Mouse (Mus musculus): Measurements from ENCODE around the gene Rab7. TPM values are rescaled to one million over a fixed set of nuclear protein-coding genes. Genes with fewer than 3 reads are reported as not detected.

Rab7 gene
- polyA plus RNA-seq, 1 experiment from 2014 or later = 195 TPM

DNA sequence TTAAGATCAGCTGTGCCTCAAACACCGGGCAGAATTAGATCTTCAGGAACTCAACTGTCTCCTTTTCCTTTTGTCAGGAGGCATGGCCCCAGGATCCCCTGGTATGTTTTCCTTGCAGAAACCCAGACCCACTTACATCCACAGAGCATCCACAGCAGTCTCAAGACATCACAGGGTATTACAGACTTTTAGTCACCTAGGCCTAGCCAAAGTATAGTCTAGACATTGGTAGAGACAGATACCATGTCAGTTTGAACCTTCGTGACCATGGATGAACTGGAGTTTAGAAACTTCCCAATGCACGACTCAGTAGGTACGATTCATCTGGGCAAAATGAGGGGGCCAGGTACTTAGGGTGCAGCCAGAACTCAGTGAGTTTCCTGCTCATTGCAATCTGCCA lies 46.7 kb downstream of the Rab7 start:
- ATAC-seq (ENCODE audit: extremely low read depth, insufficient number of reproducible peaks, low FRiP score, low TSS enrichment) = no peak
- no peak overlapping the region for H3K4me2 ChIP-seq
- H3K9ac ChIP-seq = no peak overlapping the region
- 81% methylated on average over 4 of the region's 4 CpGs for WGBS
- H3K36me3 ChIP-seq = peaks cover 50% of the 10 kb centered on the region
- H3K4me1 ChIP-seq = peaks cover 32% of the 10 kb centered on the region
- no peaks in the 10 kb centered on the region for H3K9me3 ChIP-seq
- no peak overlapping the region for H3K27ac ChIP-seq (replicated peaks)
- no peak overlapping the region for H3K4me3 ChIP-seq
- H3K27me3 ChIP-seq (replicated peaks) = no peaks in the 10 kb centered on the region

DNA sequence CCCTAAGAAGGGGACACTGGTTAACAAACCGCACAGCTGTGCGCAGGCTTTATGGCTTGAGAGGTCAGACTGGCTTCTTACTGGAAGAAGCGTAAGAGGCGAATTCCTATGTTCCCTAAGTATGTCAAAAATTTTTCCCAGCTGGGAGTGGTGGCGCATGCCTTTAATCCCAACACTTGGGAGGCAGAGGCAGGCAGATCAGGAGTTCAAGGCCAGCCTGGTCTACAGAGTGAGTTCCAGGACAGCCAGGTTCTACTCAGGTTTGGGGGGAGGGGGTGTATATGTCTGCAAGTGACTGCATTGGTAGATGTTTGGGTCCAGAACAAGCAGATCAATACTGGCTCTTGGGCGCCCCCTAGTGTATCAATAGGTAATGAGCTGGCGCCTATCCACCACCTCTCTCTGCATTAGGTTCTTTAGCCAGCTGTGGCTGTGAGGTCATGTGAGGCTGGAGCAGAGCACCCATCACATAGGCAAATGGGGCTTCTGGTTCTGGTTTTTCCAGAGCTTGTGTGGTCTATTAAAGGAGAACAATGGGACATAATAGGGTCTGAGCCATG lies 47.3 kb downstream of the Rab7 start:
- no peaks in the 10 kb centered on the region for H3K27me3 ChIP-seq (replicated peaks)
- ATAC-seq (ENCODE audit: extremely low read depth, insufficient number of reproducible peaks, low FRiP score, low TSS enrichment) = no peak
- WGBS = 55% methylated on average over 7 of the region's 7 CpGs

GRCm38 (mm10) chr6:87996606-87997005 lies 48.5 kb downstream of the Rab7 start:
- H3K4me1 ChIP-seq = peaks cover 46% of the 10 kb centered on the region
- ATAC-seq (ENCODE audit: extremely low read depth, insufficient number of reproducible peaks, low FRiP score, low TSS enrichment) = no peak
- no peak overlapping the region for H3K4me2 ChIP-seq
- H3K27ac ChIP-seq (replicated peaks) = no peak overlapping the region
- H3K9ac ChIP-seq = no peak overlapping the region
- H3K27me3 ChIP-seq (replicated peaks) = no peaks in the 10 kb centered on the region
- no peaks in the 10 kb centered on the region for H3K9me3 ChIP-seq
- no peak overlapping the region for H3K4me3 ChIP-seq
- peaks cover 32% of the 10 kb centered on the region for H3K36me3 ChIP-seq
- WGBS = 74% methylated on average over 9 of the region's 9 CpGs

More for the DNA sequence above, 47.3 kb downstream of the Rab7 start:
- Histone ChIP-seq H3K4me3 (no peak overlapping the region), H3K4me2 (no peak overlapping the region), H3K9me3 (no peaks in the 10 kb centered on the region), H3K36me3 (peaks cover 44% of the 10 kb centered on the region), H3K27ac (replicated peaks) (no peak overlapping the region), H3K9ac (no peak overlapping the region), H3K4me1 (peaks cover 38% of the 10 kb centered on the region)

DNA sequence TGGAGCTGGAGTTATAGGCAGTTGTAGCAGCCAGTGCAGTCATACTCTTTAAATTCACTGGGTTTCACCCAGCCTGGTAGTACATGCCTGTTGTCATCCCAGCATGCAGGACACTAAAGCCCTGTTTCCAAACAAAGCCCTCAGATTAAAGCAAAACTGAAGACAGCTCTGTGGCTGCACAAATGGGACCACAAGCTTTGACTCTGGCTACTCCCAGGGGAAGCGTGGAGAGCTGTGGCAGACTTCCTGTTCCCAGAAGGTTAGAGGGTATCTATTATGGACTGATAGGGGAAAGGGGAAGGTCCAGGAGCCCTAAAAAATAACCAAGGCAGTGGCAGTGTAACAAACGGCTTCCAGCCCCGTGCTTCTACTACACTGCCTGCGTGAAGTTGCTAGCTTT lies 49.6 kb downstream of the Rab7 start:
- Histone ChIP-seq H3K27me3 (replicated peaks) (no peaks in the 10 kb centered on the region), H3K9me3 (no peaks in the 10 kb centered on the region), H3K4me1 (peaks cover 46% of the 10 kb centered on the region), H3K27ac (replicated peaks) (no peak overlapping the region), H3K9ac (no peak overlapping the region), H3K4me2 (no peak overlapping the region), H3K4me3 (no peak overlapping the region), H3K36me3 (peaks cover 21% of the 10 kb centered on the region)
- 39% methylated on average over 4 of the region's 4 CpGs for WGBS
- no peak for ATAC-seq (ENCODE audit: extremely low read depth, insufficient number of reproducible peaks, low FRiP score, low TSS enrichment)

GRCm38 (mm10) chr6:87993790-87994571 lies 51.1 kb downstream of the Rab7 start:
- Histone ChIP-seq H3K9ac (peak overlapping the region; percentile 57), H3K27me3 (replicated peaks) (no peaks in the 10 kb centered on the region), H3K4me3 (peak overlapping the region; percentile 40), H3K36me3 (peaks cover 9% of the 10 kb centered on the region), H3K4me1 (peaks cover 46% of the 10 kb centered on the region), H3K4me2 (peak overlapping the region; percentile 65), H3K9me3 (no peaks in the 10 kb centered on the region), H3K27ac (replicated peaks) (0 out of 2 replicates have a peak overlapping the region, but pooled peaks have one; percentile 20)
- ATAC-seq (ENCODE audit: extremely low read depth, insufficient number of reproducible peaks, low FRiP score, low TSS enrichment) = no peak
- 8% methylated on average over 18 of the region's 18 CpGs for WGBS

- Histone ChIP-seq H3K36me3 (0 out of 2 replicates have a peak, but pooled peaks cover 3% of the 10 kb centered on the region), H3K4me3 (no peak overlapping the region), H3K27ac (replicated peaks) (no peak overlapping the region), H3K27me3 (replicated peaks) (no peaks in the 10 kb centered on the region), H3K4me1 (peaks cover 43% of the 10 kb centered on the region), H3K9me3 (no peaks in the 10 kb centered on the region), H3K9ac (no peak overlapping the region), H3K4me2 (no peak overlapping the region)
- no peak for ATAC-seq (ENCODE audit: extremely low read depth, insufficient number of reproducible peaks, low FRiP score, low TSS enrichment)
- 51% methylated on average over 6 of the region's 6 CpGs for WGBS
Observed at GRCm38 (mm10) chr6:87992733-87993132, 52.3 kb downstream of the Rab7 start.

DNA sequence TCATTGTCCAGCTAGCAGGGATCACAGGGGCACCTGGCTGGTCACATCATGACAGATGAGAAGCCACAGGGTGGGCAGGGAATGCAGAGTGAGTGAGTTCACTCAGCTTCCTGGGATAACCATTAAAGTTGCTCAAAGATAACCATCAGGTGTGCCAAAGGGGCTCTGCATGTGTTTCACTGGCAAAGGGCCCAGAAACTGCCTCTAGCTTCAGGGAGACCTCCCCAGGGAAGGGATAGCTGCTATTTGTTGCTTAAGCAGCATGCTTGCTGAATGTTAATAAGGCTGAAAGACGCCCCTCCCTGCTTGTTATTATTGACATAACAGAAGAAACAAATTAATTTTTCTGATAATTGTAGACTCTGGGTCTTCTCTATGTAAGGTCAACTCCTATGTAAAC lies 53.2 kb downstream of the Rab7 start:
- H3K9ac ChIP-seq = no peak overlapping the region
- no peaks in the 10 kb centered on the region for H3K9me3 ChIP-seq
- H3K27ac ChIP-seq (replicated peaks) = no peak overlapping the region
- ATAC-seq (ENCODE audit: extremely low read depth, insufficient number of reproducible peaks, low FRiP score, low TSS enrichment) = no peak
- H3K4me3 ChIP-seq = no peak overlapping the region
- H3K36me3 ChIP-seq = peaks cover 7% of the 10 kb centered on the region; the same call in 1 of the 2 replicates
- peaks cover 43% of the 10 kb centered on the region for H3K4me1 ChIP-seq
- WGBS = 89% methylated on average over 1 of the region's 1 CpGs
- no peaks in the 10 kb centered on the region for H3K27me3 ChIP-seq (replicated peaks)
- H3K4me2 ChIP-seq = no peak overlapping the region

DNA sequence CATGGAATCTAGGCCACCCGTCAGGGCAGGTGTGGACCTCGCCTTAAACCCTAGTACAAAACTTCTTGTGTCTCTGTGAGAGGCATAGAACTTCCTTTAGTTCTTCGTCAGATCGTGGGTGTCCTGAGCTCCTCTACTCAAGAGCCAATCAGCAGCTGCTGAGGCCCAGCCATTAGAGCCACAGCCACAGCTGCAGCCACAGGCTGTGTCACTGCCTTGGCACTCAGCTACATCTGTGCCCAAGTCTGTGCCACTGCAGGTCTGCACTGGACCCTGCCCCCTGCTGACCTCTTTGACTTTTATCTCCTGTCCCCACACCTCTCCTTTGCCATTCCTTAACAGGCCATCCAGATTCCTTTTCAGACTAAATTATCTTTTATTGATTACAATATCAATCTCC lies 53.9 kb downstream of the Rab7 start:
- H3K4me1 ChIP-seq = peaks cover 37% of the 10 kb centered on the region
- no peak for ATAC-seq (ENCODE audit: extremely low read depth, insufficient number of reproducible peaks, low FRiP score, low TSS enrichment)
- no peaks in the 10 kb centered on the region for H3K27me3 ChIP-seq (replicated peaks)

DNA sequence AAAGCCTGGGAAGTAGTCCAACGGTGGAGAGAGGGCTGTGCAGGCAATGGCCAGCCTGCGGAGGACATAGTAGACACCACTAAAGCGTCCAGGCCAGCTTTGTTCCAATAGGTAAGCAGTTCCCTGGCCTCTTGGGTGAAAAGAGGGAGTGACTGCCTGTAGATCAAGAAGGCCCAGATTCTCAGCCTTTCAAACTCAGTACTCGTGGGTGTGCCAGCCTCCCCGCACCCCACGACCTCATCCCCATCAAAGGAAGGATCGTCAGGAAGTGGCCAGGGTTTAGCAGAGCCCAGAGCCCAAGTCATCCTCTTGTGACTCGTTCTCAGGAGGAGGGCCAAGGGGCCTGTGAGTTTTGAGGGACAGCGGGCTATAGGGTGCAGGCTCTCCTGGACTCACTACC lies 62.6 kb downstream of the Rab7 start:
- Histone ChIP-seq H3K4me3 (peak overlapping the region; percentile 92), H3K9me3 (no peaks in the 10 kb centered on the region), H3K4me2 (peak overlapping the region; percentile 89), H3K36me3 (peaks cover 24% of the 10 kb centered on the region), H3K27me3 (replicated peaks) (0 out of 2 replicates have a peak, but pooled peaks cover 5% of the 10 kb centered on the region), H3K9ac (peak overlapping the region; percentile 93; the same call in 1 of the 2 replicates), H3K4me1 (peaks cover 15% of the 10 kb centered on the region), H3K27ac (replicated peaks) (no peak overlapping the region)
- 67% methylated on average over 9 of the region's 9 CpGs for WGBS
- ATAC-seq (ENCODE audit: extremely low read depth, insufficient number of reproducible peaks, low FRiP score, low TSS enrichment) = no peak

More for the DNA sequence above, 53.9 kb downstream of the Rab7 start:
- Histone ChIP-seq H3K27ac (replicated peaks) (no peak overlapping the region), H3K36me3 (peaks cover 7% of the 10 kb centered on the region; the same call in 1 of the 2 replicates), H3K9ac (no peak overlapping the region), H3K4me3 (no peak overlapping the region), H3K9me3 (no peaks in the 10 kb centered on the region), H3K4me2 (no peak overlapping the region)
- 68% methylated on average over 4 of the region's 4 CpGs for WGBS

DNA sequence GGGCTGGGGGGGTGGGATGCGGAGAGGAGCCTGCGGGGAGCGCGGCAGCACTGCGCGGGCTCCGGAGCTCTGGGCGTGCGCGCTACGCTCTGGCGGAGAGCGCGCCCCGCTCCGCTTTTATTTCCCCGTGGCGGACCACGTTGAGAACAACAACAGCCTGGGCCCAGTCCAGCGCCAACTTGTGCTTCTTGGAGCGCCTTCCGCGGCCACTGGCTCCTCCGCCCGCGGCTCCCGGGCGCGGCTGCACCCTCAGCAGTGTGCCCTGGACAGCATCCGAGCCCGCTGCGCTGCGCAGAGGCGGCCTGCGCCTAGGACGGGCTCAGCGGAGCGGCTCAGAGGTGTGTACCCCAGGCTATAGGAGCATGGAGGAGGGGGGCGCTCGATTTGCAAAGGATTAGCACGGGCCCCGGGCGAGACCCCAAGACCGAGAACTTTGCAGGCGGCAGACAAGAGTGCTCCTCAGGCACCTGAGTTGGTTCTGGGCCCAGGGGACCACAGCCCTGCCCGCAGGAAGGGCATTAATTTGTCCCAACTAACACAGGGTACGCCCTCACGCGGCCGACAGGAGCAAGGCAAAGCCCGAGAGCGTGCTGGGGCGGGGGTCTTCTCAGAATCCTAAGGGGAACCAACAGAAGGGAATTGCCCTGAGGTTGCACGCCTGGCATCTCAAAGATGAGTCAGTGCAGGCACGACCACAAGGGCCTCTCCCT lies 63.4 kb downstream of the Rab7 start, which contains the start of gene H1fx:
Gene H1fx (minus strand): TSS at position 91 of the 710 bp plus-strand sequence.
- H3K4me1 ChIP-seq = peaks cover 15% of the 10 kb centered on the region
- H3K9me3 ChIP-seq = no peaks in the 10 kb centered on the region
- H3K9ac ChIP-seq = peak within 1 kb of the TSS; percentile 93
- peak within 1 kb of the TSS; percentile 89 for H3K4me2 ChIP-seq
- peak within 1 kb of the TSS; percentile 77 for H3K27ac ChIP-seq (replicated peaks)
- ATAC-seq (ENCODE audit: extremely low read depth, insufficient number of reproducible peaks, low FRiP score, low TSS enrichment) = peak; percentile 52; the same call in 1 of the 2 replicates
- 0 out of 2 replicates have a peak, but pooled peaks cover 5% of the 10 kb centered on the region for H3K27me3 ChIP-seq (replicated peaks)
- H3K4me3 ChIP-seq = peak within 1 kb of the TSS; percentile 92
- peaks cover 22% of the 10 kb centered on the region for H3K36me3 ChIP-seq
- under 1% methylated on average over 46 of the region's 55 CpGs for WGBS

- peak overlapping the region; percentile 93 for H3K9ac ChIP-seq
- ATAC-seq (ENCODE audit: extremely low read depth, insufficient number of reproducible peaks, low FRiP score, low TSS enrichment) = no peak
- H3K27ac ChIP-seq (replicated peaks) = peak overlapping the region; percentile 77
- 0 out of 2 replicates have a peak, but pooled peaks cover 5% of the 10 kb centered on the region for H3K27me3 ChIP-seq (replicated peaks)
- peaks cover 22% of the 10 kb centered on the region for H3K36me3 ChIP-seq
- H3K9me3 ChIP-seq = no peaks in the 10 kb centered on the region
- peak overlapping the region; percentile 92 for H3K4me3 ChIP-seq
- H3K4me2 ChIP-seq = peak overlapping the region; percentile 89
- H3K4me1 ChIP-seq = peaks cover 15% of the 10 kb centered on the region
- under 1% methylated on average over 41 of the region's 56 CpGs for WGBS
Observed at GRCm38 (mm10) chr6:87981030-87981485, 64.0 kb downstream of the Rab7 start.
